Mouse (Mus musculus) embryonic facial prominence, embryonic 12.5 days (tissue): ENCODE measurements at regions not wholly inside any gene's neighbourhood (a gene's known extent, or its start where the extent isn't known, plus 50 kb on each side); places are given as distances from the start of the nearest gene placed in this dataset.

ENCODE experiments used
- ATAC-seq: fragments of 200-750 bp; cut with Nextera tagmentation; 2 replicates; pipeline ENCODE4 v1.8.0; 2017; ENCODE audit not compliant: insufficient number of reproducible peaks, insufficient read depth, low FRiP score, low TSS enrichment
- H3K27ac ChIP-seq: fragments of 300-500 bp; sonication (generic); 2 replicates; pipeline ENCODE4 v1.5.1; 2016; ENCODE audit warnings: mild to moderate bottlenecking
- H3K27me3 ChIP-seq: fragments of 300-500 bp; sonication (generic); 2 replicates; pipeline ENCODE4 v1.6.1; 2016; ENCODE audit warnings: mild to moderate bottlenecking, moderate library complexity
- H3K36me3 ChIP-seq: fragments of 300-500 bp; sonication (generic); 2 replicates; pipeline ENCODE4 v1.6.1; 2016; ENCODE audit warnings: mild to moderate bottlenecking
- H3K4me1 ChIP-seq: fragments of 300-500 bp; sonication (generic); 2 replicates; pipeline ENCODE4 v1.6.1; 2016
- H3K4me2 ChIP-seq: fragments of 300-500 bp; sonication (generic); replicated peaks from 2 replicates; pipeline ENCODE4 v1.6.1; 2016; ENCODE audit warnings: mild to moderate bottlenecking, moderate library complexity
- H3K4me3 ChIP-seq: fragments of 300-500 bp; sonication (generic); 2 replicates; pipeline ENCODE4 v1.5.1; 2016; ENCODE audit warnings: mild to moderate bottlenecking
- H3K9ac ChIP-seq: fragments of 300-500 bp; sonication (generic); 2 replicates; pipeline ENCODE4 v1.6.1; 2016; ENCODE audit warnings: mild to moderate bottlenecking, moderate library complexity
- H3K9me3 ChIP-seq: fragments of 300-500 bp; sonication (generic); 2 replicates; pipeline ENCODE4 v1.6.1; 2016; ENCODE audit warnings: mild to moderate bottlenecking, moderate library complexity
- WGBS: fragments of 180-500 bp; shearing (Covaris S2); methylation state at CpG from one replicate; pipeline ENCODE4 v1.1.7; 2016; 5-methylcytosine and 5-hydroxymethylcytosine counted together

DNA sequence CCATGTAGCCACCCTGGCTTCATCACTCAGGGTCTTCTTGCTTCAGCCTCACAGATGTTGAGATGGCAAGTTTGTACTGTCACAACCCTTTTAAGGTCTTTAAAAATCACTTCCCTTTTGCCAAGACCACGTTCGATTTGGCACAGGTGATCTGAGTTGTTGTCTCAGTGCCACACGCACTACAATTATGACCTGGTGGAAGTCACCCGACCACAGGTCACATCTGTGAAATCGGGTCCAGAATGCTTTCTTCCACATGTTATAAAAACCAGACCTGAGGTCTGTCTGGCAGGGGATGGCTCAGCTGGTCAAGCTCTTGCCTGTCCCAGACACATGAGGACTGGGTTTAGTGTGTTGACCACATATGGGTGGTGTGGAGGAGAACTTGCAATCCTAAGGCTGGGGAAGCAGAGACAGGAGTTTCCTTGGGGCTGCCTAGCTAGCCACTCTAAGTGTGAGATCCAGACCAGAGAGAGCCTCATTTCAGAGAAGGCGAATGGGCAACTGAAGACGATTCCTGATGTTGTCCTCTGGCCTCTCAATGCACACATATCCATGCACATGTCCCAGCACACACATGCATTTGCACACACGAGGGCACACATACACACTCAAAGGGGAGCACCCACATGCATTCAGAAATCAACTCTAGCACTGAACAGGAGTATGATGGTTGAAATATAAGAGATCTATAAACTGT, 176.4 kb downstream of the Foxo1 start:
- H3K9ac ChIP-seq: no peak overlapping the region
- no peaks in the 10 kb centered on the region for H3K27me3 ChIP-seq
- no peaks in the 10 kb centered on the region for H3K4me1 ChIP-seq
- no peak overlapping the region for H3K4me2 ChIP-seq
- H3K9me3 ChIP-seq: no peaks in the 10 kb centered on the region
- H3K27ac ChIP-seq: no peak overlapping the region
- 76% methylated on average over 8 of the region's 8 CpGs for WGBS
- no peak for ATAC-seq
- no peaks in the 10 kb centered on the region for H3K36me3 ChIP-seq
- H3K4me3 ChIP-seq: no peak overlapping the region

DNA sequence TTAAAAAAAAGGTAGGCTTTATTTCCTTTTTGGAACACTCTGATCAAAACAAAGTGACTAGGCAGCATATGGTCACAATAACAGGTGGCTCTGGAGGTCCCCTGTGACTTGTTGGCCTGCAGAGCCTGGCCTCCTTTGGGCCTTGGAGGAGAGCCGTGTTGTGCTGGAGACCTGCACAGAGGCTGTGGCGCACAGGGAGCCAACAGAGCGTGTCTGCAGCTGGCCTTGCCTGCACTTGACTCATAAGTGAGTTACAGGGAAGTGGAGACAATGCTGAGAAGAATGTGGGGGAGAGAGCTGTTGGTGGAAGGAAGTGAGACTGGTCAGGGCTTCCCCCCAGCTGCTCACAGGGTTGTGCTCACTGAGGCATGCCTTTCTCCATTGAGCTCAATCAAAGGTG, 175.7 kb downstream of the Foxo1 start:
- Histone ChIP-seq H3K9ac (no peak overlapping the region), H3K36me3 (no peaks in the 10 kb centered on the region), H3K27ac (no peak overlapping the region), H3K4me3 (no peak overlapping the region), H3K4me2 (no peak overlapping the region), H3K27me3 (no peaks in the 10 kb centered on the region), H3K9me3 (no peaks in the 10 kb centered on the region), H3K4me1 (no peaks in the 10 kb centered on the region)
- 50% methylated on average over 3 of the region's 3 CpGs for whole genome bisulfite sequencing
- no peak for ATAC-seq

DNA sequence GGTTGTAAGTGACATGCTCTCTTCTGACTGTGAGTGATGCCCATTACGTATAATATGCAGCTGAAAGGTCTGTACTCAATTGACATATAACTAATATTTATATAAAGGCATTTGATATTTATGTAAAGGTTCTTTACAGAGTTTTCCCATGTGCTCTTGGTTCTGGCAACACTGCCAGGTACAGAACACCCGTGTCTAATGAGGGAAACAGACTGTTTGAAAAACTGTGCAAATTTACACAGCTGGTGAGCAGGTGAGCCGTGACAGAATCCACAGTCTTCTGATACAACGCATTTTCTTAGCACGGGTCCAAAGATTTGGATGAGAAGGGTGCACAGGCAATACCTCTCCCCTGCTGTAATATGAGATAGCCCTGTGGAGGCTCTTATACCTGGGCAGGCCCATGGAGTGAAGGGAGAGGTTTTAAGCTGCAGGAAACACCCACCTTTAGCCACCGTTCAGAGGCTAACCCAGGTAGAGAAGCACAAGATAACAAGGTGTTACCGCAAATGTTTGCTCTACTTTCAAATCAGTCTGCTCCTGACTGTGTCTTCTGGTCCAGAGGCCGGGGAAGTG, 161.0 kb downstream of the Foxo1 start:
- no peaks in the 10 kb centered on the region for H3K27me3 ChIP-seq
- 75% methylated on average over 8 of the region's 8 CpGs for WGBS
- H3K36me3 ChIP-seq: no peaks in the 10 kb centered on the region
- H3K4me2 ChIP-seq: no peak overlapping the region
- H3K27ac ChIP-seq: no peak overlapping the region
- no peak overlapping the region for H3K9ac ChIP-seq
- H3K4me3 ChIP-seq: no peak overlapping the region
- no peaks in the 10 kb centered on the region for H3K9me3 ChIP-seq
- no peak for ATAC-seq
- H3K4me1 ChIP-seq: no peaks in the 10 kb centered on the region

DNA sequence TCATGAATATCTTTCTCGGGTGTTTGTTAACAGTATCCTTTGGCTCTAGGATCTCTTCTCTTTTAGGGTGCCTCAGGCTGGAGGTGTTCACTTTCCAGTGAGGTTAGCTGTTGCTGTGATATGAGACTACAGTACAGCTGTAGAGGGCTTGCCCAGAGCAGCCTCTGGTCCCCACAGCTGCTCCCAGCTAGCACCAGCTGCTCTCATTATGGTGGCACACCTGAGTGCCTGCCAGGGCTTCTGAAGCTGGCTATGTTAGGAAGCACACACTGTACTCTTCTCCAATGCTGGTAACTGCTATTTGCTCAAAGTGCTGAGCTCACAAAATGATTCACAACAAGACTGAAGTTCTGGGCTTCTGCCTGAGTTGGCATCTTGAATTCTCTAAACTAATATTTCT, 154.7 kb downstream of the Foxo1 start:
- Histone ChIP-seq H3K4me1 (no peaks in the 10 kb centered on the region), H3K36me3 (no peaks in the 10 kb centered on the region), H3K9me3 (no peaks in the 10 kb centered on the region), H3K27me3 (no peaks in the 10 kb centered on the region), H3K27ac (no peak overlapping the region), H3K9ac (no peak overlapping the region), H3K4me2 (no peak overlapping the region), H3K4me3 (no peak overlapping the region)
- ATAC-seq: no peak
- 83% methylated on average over 1 of the region's 1 CpGs for WGBS

DNA sequence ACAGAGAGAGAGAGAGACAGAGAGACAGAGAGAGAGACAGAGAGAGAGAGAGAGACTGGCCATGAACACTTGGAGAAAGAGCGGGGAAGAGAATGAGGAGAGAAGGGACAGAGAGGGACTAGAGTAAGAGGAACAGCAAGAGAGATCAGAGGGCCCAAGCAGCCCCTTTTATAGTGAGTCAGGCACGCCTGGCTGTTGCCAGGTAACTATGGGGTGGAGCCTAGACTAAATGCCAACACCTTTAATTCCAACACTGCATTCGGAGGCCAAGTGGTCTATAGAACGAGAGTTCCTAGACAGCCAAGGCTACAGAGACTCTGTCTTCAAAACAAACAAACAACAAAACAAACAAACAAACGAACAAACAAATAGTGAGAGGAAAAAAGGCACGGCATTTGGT, 148.1 kb downstream of the Foxo1 start:
- H3K4me1 ChIP-seq: peaks cover 23% of the 10 kb centered on the region
- no peaks in the 10 kb centered on the region for H3K36me3 ChIP-seq
- WGBS: 63% methylated on average over 6 of the region's 6 CpGs
- no peaks in the 10 kb centered on the region for H3K27me3 ChIP-seq
- no peak for ATAC-seq
- no peaks in the 10 kb centered on the region for H3K9me3 ChIP-seq
- no peak overlapping the region for H3K27ac ChIP-seq
- no peak overlapping the region for H3K4me3 ChIP-seq
- H3K9ac ChIP-seq: no peak overlapping the region
- H3K4me2 ChIP-seq: no peak overlapping the region

DNA sequence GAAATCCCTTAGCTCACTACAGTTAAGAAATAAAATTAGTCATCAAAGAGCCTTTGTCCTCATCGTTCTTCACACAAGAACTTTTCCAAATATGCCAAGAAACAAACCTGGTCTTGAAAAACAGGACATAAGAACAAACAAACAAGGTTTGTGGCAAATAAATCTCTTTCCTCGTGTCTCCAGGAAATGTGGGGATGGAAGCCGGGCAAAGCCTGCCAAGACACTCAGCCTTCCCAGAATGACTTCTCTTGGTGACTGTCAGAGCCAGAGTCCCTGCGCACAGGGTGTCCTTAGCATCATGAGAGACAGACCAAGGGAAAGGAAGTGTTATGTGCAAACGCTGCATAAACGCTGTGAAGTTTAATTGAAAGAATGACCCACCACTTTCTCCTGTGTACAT, 147.2 kb downstream of the Foxo1 start:
- H3K27ac ChIP-seq: no peak overlapping the region
- peaks cover 23% of the 10 kb centered on the region for H3K4me1 ChIP-seq
- no peak overlapping the region for H3K9ac ChIP-seq
- H3K27me3 ChIP-seq: no peaks in the 10 kb centered on the region
- no peak for ATAC-seq
- H3K36me3 ChIP-seq: no peaks in the 10 kb centered on the region
- no peak overlapping the region for H3K4me2 ChIP-seq
- no peak overlapping the region for H3K4me3 ChIP-seq
- H3K9me3 ChIP-seq: no peaks in the 10 kb centered on the region
- 20% methylated on average over 6 of the region's 6 CpGs for WGBS

GRCm38 (mm10) chr3:52414017-52414416, 145.9 kb downstream of the Foxo1 start:
- ATAC-seq: no peak
- Histone ChIP-seq H3K9ac (no peak overlapping the region), H3K27ac (no peak overlapping the region), H3K9me3 (no peaks in the 10 kb centered on the region), H3K36me3 (no peaks in the 10 kb centered on the region), H3K4me3 (no peak overlapping the region), H3K4me1 (peaks cover 23% of the 10 kb centered on the region), H3K27me3 (no peaks in the 10 kb centered on the region), H3K4me2 (no peak overlapping the region)
- 30% methylated on average over 6 of the region's 6 CpGs for WGBS

DNA sequence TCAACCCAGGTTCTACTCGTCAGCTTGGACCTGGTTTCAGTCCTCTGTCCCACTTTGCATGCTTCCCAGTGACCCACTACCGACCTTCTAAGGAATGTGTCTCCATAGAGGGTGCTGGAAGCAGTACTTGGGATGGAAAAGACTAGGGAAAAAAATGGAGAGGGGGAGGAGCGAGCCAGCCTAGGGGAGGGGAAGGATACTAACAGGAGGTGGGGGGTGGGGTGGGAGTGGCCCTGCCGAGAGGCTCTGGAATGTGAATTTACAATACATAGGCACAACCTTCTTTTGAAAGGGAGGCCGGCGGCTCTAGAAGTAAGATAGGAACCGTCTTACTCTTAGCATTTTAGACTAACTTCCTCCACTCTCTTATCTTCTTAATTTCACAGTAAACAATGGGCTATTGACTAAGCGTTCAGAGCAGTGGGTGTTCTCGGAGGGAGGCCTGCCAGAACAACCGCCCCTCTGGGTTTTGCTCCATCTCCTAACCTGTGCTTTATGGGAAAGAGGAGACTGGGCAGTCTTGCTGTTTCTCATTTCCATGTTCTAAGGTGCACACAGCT, 145.1 kb downstream of the Foxo1 start:
- H3K4me1 ChIP-seq: peaks cover 23% of the 10 kb centered on the region

DNA sequence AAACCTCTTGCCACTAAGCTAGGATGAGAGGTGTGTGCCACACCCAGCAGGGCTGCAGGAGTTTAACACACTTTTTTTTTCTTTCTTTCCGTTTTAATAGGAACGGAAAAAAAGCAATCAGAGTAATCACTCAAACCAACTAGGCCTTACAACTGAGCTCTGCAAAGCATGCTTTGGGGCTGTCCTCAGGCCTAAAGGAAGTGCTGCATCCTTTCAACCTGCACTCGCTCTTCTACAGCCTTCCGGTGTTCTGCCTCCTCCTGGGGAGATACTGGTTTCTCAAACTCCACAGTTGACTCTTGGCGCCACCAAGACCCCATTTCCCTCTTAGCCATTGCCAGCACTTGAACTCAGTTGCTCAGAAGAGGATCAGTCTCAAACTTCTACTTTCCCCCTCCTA, 143.2 kb downstream of the Foxo1 start:
- Histone ChIP-seq H3K9me3 (no peaks in the 10 kb centered on the region), H3K36me3 (no peaks in the 10 kb centered on the region), H3K27ac (no peak overlapping the region), H3K27me3 (no peaks in the 10 kb centered on the region), H3K4me2 (no peak overlapping the region), H3K4me3 (no peak overlapping the region), H3K9ac (no peak overlapping the region), H3K4me1 (peaks cover 23% of the 10 kb centered on the region)
- ATAC-seq: no peak
- whole genome bisulfite sequencing: 86% methylated on average over 5 of the region's 5 CpGs

More for the DNA sequence above, 145.1 kb downstream of the Foxo1 start:
- Histone ChIP-seq H3K27me3 (no peaks in the 10 kb centered on the region), H3K9me3 (no peaks in the 10 kb centered on the region), H3K4me2 (no peak overlapping the region), H3K27ac (no peak overlapping the region), H3K36me3 (no peaks in the 10 kb centered on the region), H3K9ac (no peak overlapping the region), H3K4me3 (no peak overlapping the region)
- ATAC-seq: no peak
- 10% methylated on average over 10 of the region's 10 CpGs for WGBS

- H3K27me3 ChIP-seq: no peaks in the 10 kb centered on the region
- WGBS: 45% methylated on average over 7 of the region's 7 CpGs
- no peaks in the 10 kb centered on the region for H3K9me3 ChIP-seq
- no peak overlapping the region for H3K4me2 ChIP-seq
- H3K36me3 ChIP-seq: no peaks in the 10 kb centered on the region
- no peak for ATAC-seq
- H3K27ac ChIP-seq: no peak overlapping the region
- H3K4me1 ChIP-seq: peaks cover 19% of the 10 kb centered on the region
- no peak overlapping the region for H3K9ac ChIP-seq
- no peak overlapping the region for H3K4me3 ChIP-seq
Observed at GRCm38 (mm10) chr3:52409465-52409864, 141.3 kb downstream of the Foxo1 start.

GRCm38 (mm10) chr3:52406778-52407318, 138.7 kb downstream of the Foxo1 start:
- H3K27ac ChIP-seq: no peak overlapping the region
- H3K4me3 ChIP-seq: no peak overlapping the region
- no peak overlapping the region for H3K9ac ChIP-seq
- H3K36me3 ChIP-seq: no peaks in the 10 kb centered on the region
- peaks cover 6% of the 10 kb centered on the region for H3K4me1 ChIP-seq
- no peaks in the 10 kb centered on the region for H3K27me3 ChIP-seq
- no peak for ATAC-seq
- WGBS: 58% methylated on average over 5 of the region's 5 CpGs
- no peaks in the 10 kb centered on the region for H3K9me3 ChIP-seq
- no peak overlapping the region for H3K4me2 ChIP-seq

DNA sequence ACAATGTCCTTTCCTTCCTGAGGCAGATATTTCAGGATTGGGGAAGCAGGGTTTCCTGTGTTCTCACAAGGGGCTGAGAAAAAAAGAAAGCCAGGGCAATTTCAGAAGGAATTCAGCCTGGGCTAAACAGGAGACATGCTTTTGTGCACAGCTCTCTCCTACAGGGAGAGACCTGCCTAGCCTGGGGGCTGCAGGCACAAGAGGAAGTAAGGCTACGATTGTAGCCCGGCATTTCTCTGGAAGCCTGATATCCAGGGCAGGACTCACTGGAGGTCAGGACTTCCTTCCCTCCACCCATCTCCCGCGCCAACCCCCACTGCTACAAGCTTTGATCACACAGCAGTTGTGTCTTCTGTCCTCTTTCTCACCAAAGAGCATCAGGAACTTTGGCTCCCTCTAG, 136.5 kb downstream of the Foxo1 start:
- peaks cover 24% of the 10 kb centered on the region for H3K4me1 ChIP-seq
- WGBS: 12% methylated on average over 4 of the region's 4 CpGs
- no peaks in the 10 kb centered on the region for H3K36me3 ChIP-seq
- no peak overlapping the region for H3K27ac ChIP-seq
- no peak for ATAC-seq
- no peaks in the 10 kb centered on the region for H3K9me3 ChIP-seq
- H3K4me3 ChIP-seq: no peak overlapping the region
- H3K9ac ChIP-seq: no peak overlapping the region
- H3K27me3 ChIP-seq: no peaks in the 10 kb centered on the region
- no peak overlapping the region for H3K4me2 ChIP-seq
